Mouse (Mus musculus) liver, postnatal 0 days (tissue): ENCODE results near the gene Ccnt1.
A peak's percentile ranks its signal among the peaks of the same experiment; 100 is the strongest.

ENCODE experiments used
- CTCF ChIP-seq: sonication (generic); IDR thresholded peaks from 2 replicates; pipeline ENCODE4 v1.5.1; 2016; ENCODE audit warnings: antibody characterized with exemption, low read depth
- EP300 ChIP-seq: IDR thresholded peaks from 2 replicates; pipeline ENCODE4 v1.6.1; 2016; ENCODE audit warnings: antibody characterized with exemption, low read depth, mild to moderate bottlenecking

GRCm38 (mm10) chr15:98504514-98504913, 66.2 kb downstream of the Ccnt1 start:
- TF ChIP-seq CTCF (peak; percentile 84), EP300 (no peak)
